Mouse (Mus musculus) ES-CJ7 (cell line): Measurements from ENCODE around the gene Ism1.

Experiments
- DNase-seq: peaks from one replicate; pipeline ENCODE4 v3.0.0; 2011; ENCODE audit warnings: low read depth, low spot score

Ism1 gene

GRCm38 (mm10) chr2:139714206-139714605, 36.2 kb downstream of the Ism1 start:
- DNase-seq: no peak

GRCm38 (mm10) chr2:139717772-139718171, 39.8 kb downstream of the Ism1 start:
- DNase-seq: peak; percentile 35

DNA sequence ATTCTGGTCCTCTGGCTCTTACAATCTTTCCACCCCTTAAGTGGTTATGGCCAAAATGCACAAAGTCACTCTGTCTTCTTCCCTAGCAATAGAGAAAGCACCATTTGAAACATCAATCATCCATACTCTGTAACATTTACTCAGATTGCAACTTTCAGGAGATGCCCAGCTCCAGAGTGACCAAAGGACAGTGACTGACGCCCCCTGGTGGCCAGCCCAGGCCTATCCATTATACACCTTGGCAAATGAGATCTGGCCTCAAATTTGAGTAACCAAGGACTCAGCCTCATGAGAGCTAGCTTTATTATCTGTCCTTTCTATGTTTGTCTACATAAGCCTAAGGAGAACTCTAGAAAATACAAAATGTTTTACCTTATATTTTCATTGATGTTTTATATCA, 44.7 kb downstream of the Ism1 start:
- DNase-seq: peak; percentile 19

DNA sequence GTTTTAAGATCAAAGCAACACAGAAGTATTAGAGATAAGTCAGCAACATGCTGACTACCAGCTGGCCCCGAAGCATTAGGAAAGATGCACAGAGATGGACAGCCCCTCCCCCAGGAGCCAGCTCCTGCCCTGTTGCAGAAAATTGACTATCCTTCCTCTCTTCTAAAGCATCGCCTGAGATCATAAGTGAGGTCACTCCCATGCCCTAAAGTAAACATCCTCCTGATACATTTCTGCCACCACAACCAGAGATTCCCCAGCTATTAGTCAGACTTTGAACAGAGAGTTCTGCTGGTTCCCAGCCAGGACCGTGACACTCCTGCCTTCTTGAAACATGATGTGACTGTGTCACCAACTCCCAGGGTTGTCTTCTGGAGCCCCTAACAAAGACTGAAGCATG, 45.3 kb downstream of the Ism1 start:
- no peak for DNase-seq

- DNase-seq: no peak
Measured at GRCm38 (mm10) chr2:139724202-139724838, 46.3 kb downstream of the Ism1 start.

DNA sequence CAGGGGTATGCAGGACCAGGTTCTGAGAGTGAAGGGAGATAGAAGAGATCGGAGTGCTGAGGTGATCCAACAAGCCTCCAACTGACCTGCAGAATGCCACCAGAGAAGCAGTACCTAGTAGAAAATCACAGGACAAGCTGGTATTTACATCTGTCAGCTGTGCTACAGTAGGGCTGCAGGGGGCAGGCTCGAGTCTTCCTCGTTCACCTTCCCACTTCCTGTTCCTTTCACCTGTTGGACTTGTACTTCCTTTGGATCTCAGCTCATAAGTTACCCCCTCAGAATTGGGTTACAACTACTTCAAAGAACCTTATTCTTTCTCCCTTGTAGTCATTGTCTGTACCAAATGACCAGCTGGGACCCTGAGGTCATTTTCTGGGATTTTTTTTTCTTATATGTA, 47.4 kb downstream of the Ism1 start:
- peak; percentile 25 for DNase-seq

GRCm38 (mm10) chr2:139728060-139728459, 50.1 kb downstream of the Ism1 start:
- no peak for DNase-seq

GRCm38 (mm10) chr2:139729377-139729776, 51.4 kb downstream of the Ism1 start:
- DNase-seq: no peak

DNA sequence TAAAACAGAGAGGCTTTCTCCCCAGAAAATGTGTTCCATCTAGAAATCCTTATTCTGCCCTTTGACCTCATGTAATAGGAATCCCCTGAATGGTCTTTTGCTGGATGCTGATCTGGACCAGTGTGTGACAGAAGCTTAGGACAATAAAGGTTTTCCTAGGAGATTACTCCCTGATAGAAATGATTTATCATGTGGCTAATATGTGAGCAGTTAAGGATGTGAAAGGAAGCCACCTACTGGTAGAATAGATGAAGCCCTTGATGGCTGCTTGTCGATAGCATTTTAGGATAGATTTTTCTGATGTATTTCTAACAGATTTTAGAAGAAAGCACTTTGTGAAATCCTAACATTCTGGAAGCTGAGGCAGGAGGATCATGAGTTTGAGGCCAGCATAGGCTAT, 64.4 kb downstream of the Ism1 start:
- DNase-seq: no peak

DNA sequence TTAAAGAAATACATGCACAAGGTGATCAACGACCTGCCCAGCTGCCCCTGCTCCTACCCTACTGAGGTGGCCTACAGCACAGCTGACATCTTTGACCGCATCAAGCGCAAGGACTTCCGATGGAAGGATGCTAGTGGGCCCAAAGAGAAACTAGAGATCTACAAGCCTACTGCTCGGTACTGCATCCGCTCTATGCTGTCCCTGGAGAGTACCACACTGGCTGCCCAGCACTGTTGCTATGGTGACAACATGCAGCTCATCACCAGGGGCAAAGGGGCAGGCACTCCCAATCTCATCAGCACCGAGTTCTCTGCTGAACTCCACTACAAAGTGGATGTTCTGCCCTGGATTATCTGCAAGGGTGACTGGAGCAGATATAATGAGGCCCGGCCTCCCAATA, 79.0 kb downstream of the Ism1 start:
- DNase-seq: no peak

DNA sequence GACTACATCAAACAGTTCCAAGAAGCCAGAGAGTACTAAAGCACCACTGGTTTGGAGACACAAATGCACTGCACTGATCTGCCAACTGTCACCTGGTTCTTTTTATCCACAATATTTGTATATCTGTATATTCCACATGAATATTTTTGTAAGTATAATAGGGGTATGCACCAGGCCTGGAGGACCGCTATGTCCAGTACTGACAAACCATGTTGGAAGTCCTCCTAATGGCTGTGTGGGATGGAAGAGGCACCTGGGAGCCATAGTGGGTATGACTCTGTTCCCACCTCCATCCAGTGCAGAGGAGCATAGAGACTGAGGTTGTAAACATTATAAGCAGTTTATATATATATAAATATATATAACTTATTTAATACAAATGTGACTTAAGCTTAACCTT, 79.5 kb downstream of the Ism1 start:
- no peak for DNase-seq

DNA sequence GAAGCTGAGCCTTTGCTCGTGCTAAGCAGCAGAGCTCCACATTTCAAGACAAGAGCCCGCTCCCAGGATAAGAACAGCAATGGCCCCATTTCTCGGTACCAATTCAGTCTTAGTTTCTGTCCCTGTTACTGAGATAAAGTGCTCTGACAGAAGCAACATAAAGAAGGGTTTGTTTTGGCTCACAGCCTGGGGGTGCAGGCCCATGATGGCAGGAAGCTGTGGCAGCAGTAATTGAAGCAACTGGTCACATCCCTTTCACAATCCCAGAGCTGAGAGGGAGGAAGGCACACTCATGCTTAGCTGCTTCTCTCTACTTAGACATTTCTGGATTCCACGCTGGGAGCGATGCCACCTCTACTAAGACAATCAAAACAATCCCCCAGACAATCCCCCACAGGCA, 86.4 kb downstream of the Ism1 start:
- no peak for DNase-seq

DNA sequence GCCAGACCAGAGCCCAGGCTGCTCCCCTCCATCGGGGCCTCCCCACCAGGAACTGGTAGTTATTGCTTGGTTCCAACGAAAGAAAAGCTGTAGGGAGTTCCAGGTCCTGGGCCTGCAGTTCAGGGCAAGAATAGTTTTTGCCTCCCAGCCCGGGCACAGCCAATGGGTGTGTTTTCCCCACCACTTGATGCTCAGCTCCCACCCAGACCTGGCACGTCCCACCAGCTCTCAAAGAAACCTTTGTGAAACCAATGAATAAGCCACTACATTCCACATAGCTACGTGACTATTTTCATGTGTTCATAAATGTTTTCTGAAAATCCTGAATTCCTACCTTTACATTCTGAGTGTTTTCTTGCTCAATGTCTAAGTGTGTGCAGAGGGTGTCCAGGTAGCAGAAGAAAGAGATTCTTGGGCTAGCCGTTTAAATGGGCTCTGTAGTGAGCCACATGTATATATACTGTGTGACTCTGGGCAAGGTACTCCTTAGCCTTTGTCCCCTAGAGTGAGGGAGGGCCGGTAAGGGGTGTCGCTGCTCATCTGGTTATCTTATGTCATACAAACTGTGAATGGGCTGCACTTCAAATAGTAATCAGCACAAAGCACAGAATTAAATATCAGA, 97.1 kb downstream of the Ism1 start:
- no peak for DNase-seq

DNA sequence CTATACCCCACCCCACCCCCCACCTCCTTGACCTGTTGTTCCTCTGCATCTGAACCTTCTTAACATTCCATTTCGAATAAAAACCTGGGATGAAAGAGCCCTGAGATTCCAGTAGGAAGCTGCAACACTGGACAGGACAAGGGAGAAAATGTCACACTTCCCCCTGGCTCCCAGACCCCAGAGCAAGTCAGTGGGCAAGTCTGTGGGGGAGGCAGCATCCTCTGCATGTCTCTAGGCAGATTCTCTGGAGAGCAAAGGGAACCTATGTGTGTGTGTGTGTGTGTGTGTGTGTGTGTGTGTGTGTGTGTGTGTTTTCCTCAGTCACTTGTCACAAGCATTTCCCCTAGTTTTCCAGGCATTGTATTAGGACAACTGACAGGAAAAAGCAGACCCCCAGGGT, 98.7 kb downstream of the Ism1 start:
- DNase-seq: no peak

- peak; percentile 38 for DNase-seq
Measured at GRCm38 (mm10) chr2:139778283-139778682, 100.3 kb downstream of the Ism1 start.

- DNase-seq: no peak
Measured at GRCm38 (mm10) chr2:139783318-139783850, 105.4 kb downstream of the Ism1 start.

DNA sequence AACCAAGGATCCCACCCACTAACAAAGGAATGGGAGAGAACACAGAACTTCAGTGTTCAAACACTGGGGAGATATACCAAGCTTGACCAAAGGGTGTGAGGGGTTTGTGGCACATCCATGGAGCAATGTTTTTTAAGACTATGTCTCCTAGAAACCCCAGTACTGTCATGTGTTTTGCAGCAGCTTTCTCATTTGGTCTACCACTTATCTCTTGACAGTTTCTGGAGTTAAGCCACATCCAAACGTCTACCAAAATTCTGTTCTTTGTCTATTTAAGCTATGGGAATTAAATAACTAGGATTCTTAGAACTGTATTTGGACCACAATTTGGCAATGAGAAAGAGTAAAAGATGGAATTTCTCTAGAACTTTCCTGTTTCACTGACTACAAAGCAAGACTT, 106.5 kb downstream of the Ism1 start:
- no peak for DNase-seq

DNA sequence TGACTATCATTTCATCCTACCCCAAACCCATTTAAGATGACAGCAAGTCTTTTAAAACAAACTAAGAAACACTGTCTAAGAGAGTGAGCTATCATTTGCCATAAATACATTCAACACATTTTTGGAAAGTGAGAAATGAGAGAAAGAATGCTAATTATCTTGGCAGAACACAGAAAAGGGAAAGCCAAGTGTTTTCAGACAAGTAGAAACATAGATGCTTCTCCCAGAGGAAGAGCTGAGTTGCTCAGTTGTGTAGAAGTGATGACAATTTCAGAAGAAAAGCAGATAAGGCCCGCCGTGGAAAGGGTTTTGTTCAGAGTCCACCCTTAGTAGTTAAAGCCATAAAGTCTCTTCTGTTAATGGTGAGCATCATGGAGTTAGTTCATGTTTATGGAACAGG, 107.0 kb downstream of the Ism1 start:
- no peak for DNase-seq

- no peak for DNase-seq
Measured at GRCm38 (mm10) chr2:139788658-139789057, 110.7 kb downstream of the Ism1 start.

DNA sequence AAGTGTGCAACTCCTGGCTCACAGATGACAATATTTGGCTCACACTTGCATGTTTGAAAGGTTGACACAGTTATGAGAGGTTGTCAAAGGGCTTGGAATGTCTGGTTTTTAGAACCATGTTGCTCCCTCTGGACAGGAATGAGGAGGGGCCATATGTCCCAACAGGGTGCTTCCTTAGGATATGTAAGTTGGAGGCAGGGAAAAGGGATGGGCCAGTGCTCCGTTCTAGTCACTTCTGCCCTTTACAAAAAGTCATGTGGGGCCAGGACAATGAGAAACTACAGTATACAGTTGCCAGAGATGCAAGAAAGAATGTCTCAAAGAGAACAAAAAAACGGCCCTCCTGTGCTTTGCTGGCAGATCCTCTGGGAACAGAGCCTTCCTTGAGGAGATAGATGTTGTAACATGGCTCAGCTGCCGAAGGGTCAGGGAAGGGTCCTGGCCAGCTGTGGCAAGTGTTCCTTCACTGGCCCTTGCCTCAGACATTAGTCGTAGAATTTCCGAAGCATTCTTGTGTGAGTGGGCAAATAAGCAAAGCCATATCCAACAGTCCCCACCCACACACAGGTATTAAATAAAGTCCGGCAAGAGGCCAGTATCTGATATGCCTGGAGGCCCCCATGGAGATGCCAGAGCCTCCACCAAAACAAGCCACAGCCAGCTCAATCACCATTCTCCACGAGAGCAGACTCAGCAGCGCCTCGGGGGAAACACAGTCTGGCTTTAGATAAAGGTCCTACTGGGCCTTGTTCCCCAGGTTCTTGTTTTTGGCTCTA, 114.6 kb downstream of the Ism1 start:
- DNase-seq: no peak

- DNase-seq: no peak
Measured at GRCm38 (mm10) chr2:139804041-139804440, 126.1 kb downstream of the Ism1 start.

DNA sequence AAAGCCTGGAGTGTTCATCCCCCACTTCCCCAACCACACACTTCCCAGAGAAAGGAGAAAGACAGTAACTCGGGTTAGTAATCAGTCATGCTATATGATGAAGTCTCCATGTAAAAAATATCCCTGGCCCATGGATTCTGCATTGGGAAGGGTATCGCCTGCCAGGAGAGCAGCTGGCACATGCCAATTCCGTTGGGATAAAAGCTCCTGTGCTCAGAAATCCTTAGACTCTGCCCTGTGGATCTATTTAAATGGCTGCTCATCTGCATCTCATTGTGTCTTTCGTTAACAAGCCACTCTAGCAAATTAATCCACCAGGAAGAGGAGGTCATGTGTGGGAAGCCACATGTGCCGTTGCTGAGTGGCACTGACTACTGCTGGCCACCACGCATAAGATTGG, 129.9 kb downstream of the Ism1 start:
- DNase-seq: no peak
